Mouse (Mus musculus) heart, embryonic 16.5 days (tissue): ENCODE measurements at regions not wholly inside any gene's neighbourhood (a gene's known extent, or its start where the extent isn't known, plus 50 kb on each side); places are given as distances from the start of the nearest gene placed in this dataset.

Source experiments
- ATAC-seq: fragments of 200-750 bp; cut with Nextera tagmentation; replicated peaks from 2 replicates; pipeline ENCODE4 v1.8.0; 2017; ENCODE audit warnings: moderate number of reproducible peaks; ENCODE audit not compliant: insufficient read depth, low FRiP score; ENCODE audit errors: extremely low read depth
- H3K27ac ChIP-seq: fragments of 300-500 bp; sonication (generic); 2 replicates; pipeline ENCODE4 v1.5.1; 2014; ENCODE audit warnings: mild to moderate bottlenecking, low read length, control low read depth, moderate library complexity
- H3K27me3 ChIP-seq: fragments of 300-500 bp; sonication (generic); 2 replicates; pipeline ENCODE4 v1.6.1; 2014; ENCODE audit warnings: low read length, mixed read lengths; ENCODE audit not compliant: control insufficient read depth, insufficient read depth
- H3K36me3 ChIP-seq: fragments of 300-500 bp; sonication (generic); 2 replicates; pipeline ENCODE4 v1.6.1; 2014; ENCODE audit not compliant: control insufficient read depth, insufficient read depth
- H3K4me1 ChIP-seq: fragments of 300-500 bp; sonication (generic); 2 replicates; pipeline ENCODE4 v1.6.1; 2014; ENCODE audit warnings: low read length, mixed read lengths; ENCODE audit not compliant: control insufficient read depth, insufficient read depth
- H3K4me2 ChIP-seq: fragments of 300-500 bp; sonication (generic); 2 replicates; pipeline ENCODE4 v1.6.1; 2014; ENCODE audit warnings: low read depth, mild to moderate bottlenecking, control low read depth, low read length
- H3K4me3 ChIP-seq: fragments of 300-500 bp; sonication (generic); 2 replicates; pipeline ENCODE4 v1.5.1; 2014; ENCODE audit warnings: mild to moderate bottlenecking, control low read depth, low read length
- H3K9ac ChIP-seq: fragments of 300-500 bp; sonication (generic); 2 replicates; pipeline ENCODE4 v1.6.1; 2014; ENCODE audit warnings: low read length, control low read depth
- H3K9me3 ChIP-seq: fragments of 300-500 bp; sonication (generic); replicated peaks from 2 replicates; pipeline ENCODE4 v1.6.1; 2016; ENCODE audit warnings: low read length; ENCODE audit not compliant: control insufficient read depth
- WGBS: fragments of 180-500 bp; shearing (Covaris S2); extraction: QIAGEN DNeasy Blood & Tissue Kit; methylation state at CpG from one replicate; pipeline ENCODE4 v1.1.7; 2014; 5-methylcytosine and 5-hydroxymethylcytosine counted together

- no peak for ATAC-seq
- H3K4me3 ChIP-seq = no peak overlapping the region
- H3K36me3 ChIP-seq = no peaks in the 10 kb centered on the region
- no peak overlapping the region for H3K27ac ChIP-seq
- no peak overlapping the region for H3K9ac ChIP-seq
- H3K9me3 ChIP-seq = peaks cover 2% of the 10 kb centered on the region; the same call in 1 of the 2 replicates
- H3K4me1 ChIP-seq = no peaks in the 10 kb centered on the region
- H3K27me3 ChIP-seq = no peaks in the 10 kb centered on the region
- H3K4me2 ChIP-seq = no peak overlapping the region
- WGBS = 84% methylated on average over 4 of the region's 4 CpGs
Observed at GRCm38 (mm10) chr12:99634726-99635125, 71.3 kb upstream of the Foxn3 start.

- WGBS = 72% methylated on average over 10 of the region's 10 CpGs
- H3K4me3 ChIP-seq = no peak overlapping the region
- no peak for ATAC-seq
Observed at GRCm38 (mm10) chr12:99633678-99634077, 70.3 kb upstream of the Foxn3 start.

GRCm38 (mm10) chr12:99632988-99633387 lies 69.6 kb upstream of the Foxn3 start:
- Histone ChIP-seq H3K4me2 (no peak overlapping the region), H3K36me3 (no peaks in the 10 kb centered on the region), H3K4me3 (no peak overlapping the region), H3K9me3 (peaks cover 2% of the 10 kb centered on the region; the same call in 1 of the 2 replicates), H3K4me1 (peaks cover 5% of the 10 kb centered on the region), H3K27ac (no peak overlapping the region), H3K27me3 (no peaks in the 10 kb centered on the region), H3K9ac (no peak overlapping the region)
- 87% methylated on average over 6 of the region's 6 CpGs for WGBS
- ATAC-seq = no peak

More at GRCm38 (mm10) chr12:99633678-99634077, 70.3 kb upstream of the Foxn3 start:
- Histone ChIP-seq H3K36me3 (no peaks in the 10 kb centered on the region), H3K4me2 (no peak overlapping the region), H3K27ac (no peak overlapping the region), H3K4me1 (no peaks in the 10 kb centered on the region), H3K9me3 (peaks cover 2% of the 10 kb centered on the region; the same call in 1 of the 2 replicates), H3K27me3 (no peaks in the 10 kb centered on the region), H3K9ac (no peak overlapping the region)

- Histone ChIP-seq H3K9me3 (no peaks in the 10 kb centered on the region), H3K27me3 (no peaks in the 10 kb centered on the region), H3K36me3 (no peaks in the 10 kb centered on the region), H3K4me2 (no peak overlapping the region), H3K4me1 (peaks cover 5% of the 10 kb centered on the region), H3K27ac (no peak overlapping the region), H3K4me3 (no peak overlapping the region), H3K9ac (no peak overlapping the region)
- no peak for ATAC-seq
- WGBS = 87% methylated on average over 4 of the region's 4 CpGs
Observed at GRCm38 (mm10) chr12:99629606-99630005, 66.2 kb upstream of the Foxn3 start.

- no peak for ATAC-seq
- peak overlapping the region; percentile 85 for H3K4me3 ChIP-seq
Observed at GRCm38 (mm10) chr12:99628421-99628820, 65.0 kb upstream of the Foxn3 start.

GRCm38 (mm10) chr12:99627898-99628231 lies 64.5 kb upstream of the Foxn3 start:
- ATAC-seq = peak; percentile 88
- H3K4me1 ChIP-seq = peaks cover 5% of the 10 kb centered on the region
- H3K4me3 ChIP-seq = peak overlapping the region; percentile 85
- no peaks in the 10 kb centered on the region for H3K36me3 ChIP-seq
- peak overlapping the region; percentile 69 for H3K9ac ChIP-seq
- WGBS = under 1% methylated on average over 27 of the region's 30 CpGs
- no peak overlapping the region for H3K27ac ChIP-seq
- no peaks in the 10 kb centered on the region for H3K9me3 ChIP-seq
- H3K27me3 ChIP-seq = no peaks in the 10 kb centered on the region
- H3K4me2 ChIP-seq = peak overlapping the region; percentile 81

More at GRCm38 (mm10) chr12:99628421-99628820, 65.0 kb upstream of the Foxn3 start:
- no peak overlapping the region for H3K27ac ChIP-seq
- no peak overlapping the region; the same call in 1 of the 2 replicates for H3K9ac ChIP-seq
- no peaks in the 10 kb centered on the region for H3K36me3 ChIP-seq
- peak overlapping the region; percentile 81 for H3K4me2 ChIP-seq
- WGBS = 65% methylated on average over 3 of the region's 3 CpGs
- no peaks in the 10 kb centered on the region for H3K27me3 ChIP-seq
- H3K9me3 ChIP-seq = no peaks in the 10 kb centered on the region
- H3K4me1 ChIP-seq = peaks cover 5% of the 10 kb centered on the region

GRCm38 (mm10) chr12:99627201-99627897 lies 64.0 kb upstream of the Foxn3 start:
- ATAC-seq = peak; percentile 68
- 2% methylated on average over 40 of the region's 40 CpGs for WGBS
- Histone ChIP-seq H3K4me2 (peak overlapping the region; percentile 81), H3K9ac (peak overlapping the region; percentile 69), H3K4me3 (peak overlapping the region; percentile 85), H3K4me1 (peaks cover 5% of the 10 kb centered on the region), H3K27ac (no peak overlapping the region), H3K27me3 (no peaks in the 10 kb centered on the region), H3K36me3 (no peaks in the 10 kb centered on the region), H3K9me3 (no peaks in the 10 kb centered on the region)

- H3K9ac ChIP-seq = no peak overlapping the region
- no peak for ATAC-seq
- H3K36me3 ChIP-seq = no peaks in the 10 kb centered on the region
- 85% methylated on average over 4 of the region's 4 CpGs for WGBS
- H3K4me3 ChIP-seq = no peak overlapping the region
- no peak overlapping the region for H3K27ac ChIP-seq
- peaks cover 5% of the 10 kb centered on the region for H3K4me1 ChIP-seq
- no peak overlapping the region for H3K4me2 ChIP-seq
- H3K9me3 ChIP-seq = 0 out of 2 replicates have a peak, but pooled peaks cover 4% of the 10 kb centered on the region
- no peaks in the 10 kb centered on the region for H3K27me3 ChIP-seq
Observed at GRCm38 (mm10) chr12:99626147-99626546, 62.8 kb upstream of the Foxn3 start.

GRCm38 (mm10) chr12:99625094-99625493 lies 61.7 kb upstream of the Foxn3 start:
- Histone ChIP-seq H3K4me2 (no peak overlapping the region), H3K27me3 (no peaks in the 10 kb centered on the region), H3K9ac (no peak overlapping the region), H3K4me1 (peaks cover 5% of the 10 kb centered on the region), H3K4me3 (no peak overlapping the region), H3K9me3 (0 out of 2 replicates have a peak, but pooled peaks cover 4% of the 10 kb centered on the region), H3K27ac (no peak overlapping the region), H3K36me3 (no peaks in the 10 kb centered on the region)
- WGBS = 46% methylated on average over 9 of the region's 9 CpGs
- ATAC-seq = no peak
